Mouse (Mus musculus): ENCODE measurements at regions not wholly inside any gene's neighbourhood (a gene's known extent, or its start where the extent isn't known, plus 50 kb on each side); places are given as distances from the start of the nearest gene placed in this dataset.
A peak's percentile ranks its signal among the peaks of the same experiment; 100 is the strongest.

DNA sequence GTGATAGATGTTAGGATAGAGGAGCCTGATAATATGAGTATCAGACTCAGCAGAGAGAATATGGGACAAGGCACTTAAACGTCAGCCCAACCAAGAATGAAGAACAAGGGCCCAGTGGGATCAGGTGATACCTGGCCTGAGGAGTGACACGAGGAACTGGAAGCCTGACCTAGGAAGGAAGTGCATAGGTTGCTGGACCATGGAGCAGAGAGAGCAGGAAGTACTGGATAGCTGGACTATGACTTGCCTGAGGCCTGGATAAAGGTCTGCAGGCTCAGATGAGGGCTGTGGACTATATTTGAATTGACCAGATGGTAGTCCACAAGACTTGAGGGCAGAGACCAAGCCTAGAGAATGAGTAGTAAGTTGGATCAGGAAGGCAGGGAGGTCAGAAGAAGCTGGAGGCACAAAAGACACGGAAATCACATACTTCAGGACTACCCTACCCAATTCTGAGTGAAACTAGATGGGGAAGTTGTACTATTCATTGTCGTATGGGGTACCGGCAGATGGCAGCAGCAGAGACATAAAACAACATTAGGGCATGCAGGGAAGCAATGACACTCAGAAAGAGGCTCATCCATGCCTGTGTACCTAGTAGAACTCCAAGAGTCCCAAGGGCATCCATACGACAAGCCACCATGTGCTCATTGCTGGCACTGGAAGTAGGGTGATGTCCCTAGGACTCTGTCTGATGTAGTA, 57.0 kb upstream of the Cd93 start:
- Histone ChIP-seq H3K9ac (replicated peaks; ENCODE audit: low read length) (no peak overlapping the region), H3K4me1 (ENCODE audit: insufficient read depth, low read length) (no peaks in the 10 kb centered on the region), H3K27ac (no peak overlapping the region), H3K36me3 (ENCODE audit: insufficient read depth, low read length) (no peaks in the 10 kb centered on the region), H3K9me3 (ENCODE audit: low read length) (no peaks in the 10 kb centered on the region), H3K4me3 (ENCODE audit: low read length) (no peak overlapping the region), H3K27me3 (ENCODE audit: insufficient read depth, low read length) (no peaks in the 10 kb centered on the region), H3K4me2 (ENCODE audit: low read depth, low read length) (no peak overlapping the region)
- no peak for ATAC-seq
- no peak for TF ChIP-seq CTCF (IDR thresholded peaks at IDR 0.05; ENCODE audit: low read depth)
- 79% methylated on average over 6 of the region's 6 CpGs for WGBS
- no peak for DNase-seq (ENCODE audit: low spot score)

GRCm38 (mm10) chr2:148497452-148498302, 54.3 kb upstream of the Cd93 start:
- WGBS: 70% methylated on average over 12 of the region's 12 CpGs
- DNase-seq (ENCODE audit: low spot score): peak; percentile 44
- ATAC-seq: peak; percentile 40; the same call in 1 of the 2 replicates
- H3K4me1 ChIP-seq (ENCODE audit: insufficient read depth, low read length): no peaks in the 10 kb centered on the region
- no peak overlapping the region for H3K9ac ChIP-seq (replicated peaks; ENCODE audit: low read length)
- H3K4me2 ChIP-seq (ENCODE audit: low read depth, low read length): no peak overlapping the region
- no peak for TF ChIP-seq CTCF (IDR thresholded peaks at IDR 0.05; ENCODE audit: low read depth)
- no peak overlapping the region for H3K4me3 ChIP-seq (ENCODE audit: low read length)
- no peaks in the 10 kb centered on the region for H3K9me3 ChIP-seq (ENCODE audit: low read length)
- no peaks in the 10 kb centered on the region for H3K27me3 ChIP-seq (ENCODE audit: insufficient read depth, low read length)
- no peak overlapping the region for H3K27ac ChIP-seq
- H3K36me3 ChIP-seq (ENCODE audit: insufficient read depth, low read length): no peaks in the 10 kb centered on the region

DNA sequence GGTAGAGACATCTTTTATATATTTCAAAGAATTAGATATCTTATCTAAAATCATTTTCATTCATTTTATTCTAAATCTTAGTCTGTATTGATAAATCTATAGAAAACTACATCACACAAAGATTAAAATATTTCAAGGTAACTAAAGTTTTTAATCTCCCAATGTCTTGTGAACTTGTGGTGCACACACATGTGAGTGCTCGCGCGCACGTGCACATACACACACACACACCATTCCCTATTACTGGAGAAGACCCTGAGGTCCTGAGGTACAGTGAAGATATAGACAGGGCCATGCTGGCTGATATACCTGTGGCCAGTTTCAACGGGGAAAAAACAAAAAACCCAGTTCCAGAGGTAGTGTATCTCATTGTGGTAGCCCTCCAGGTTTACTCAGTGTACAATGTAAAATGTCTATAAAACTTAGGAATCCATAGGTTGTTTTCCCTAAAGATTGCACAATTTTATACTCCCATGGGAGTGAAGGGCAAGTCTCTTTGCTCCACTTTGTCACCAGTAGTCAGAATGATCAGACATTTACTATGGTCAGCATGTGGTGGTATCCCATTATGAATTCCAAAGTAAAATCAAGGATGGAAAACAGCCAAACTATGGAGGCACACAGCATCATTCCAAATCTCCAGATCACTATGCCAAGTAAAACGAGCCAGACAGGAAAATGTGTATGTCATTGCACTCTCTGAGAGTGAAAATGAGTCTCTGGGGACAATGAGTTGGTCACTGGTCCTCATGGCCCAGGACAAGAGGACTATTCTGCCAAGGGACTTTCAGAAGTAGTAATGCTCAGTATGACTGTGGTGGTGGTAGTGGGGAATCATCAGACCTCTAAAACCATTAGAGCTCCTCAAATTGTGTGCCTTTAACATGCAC, 53.0 kb upstream of the Cd93 start:
- DNase-seq (ENCODE audit: low spot score): no peak
- WGBS: 84% methylated on average over 6 of the region's 6 CpGs
- H3K27ac ChIP-seq: no peak overlapping the region

GRCm38 (mm10) chr2:148495485-148495884, 52.1 kb upstream of the Cd93 start:
- Histone ChIP-seq H3K27ac (no peak overlapping the region), H3K9ac (replicated peaks; ENCODE audit: low read length) (no peak overlapping the region), H3K27me3 (ENCODE audit: insufficient read depth, low read length) (no peaks in the 10 kb centered on the region), H3K4me3 (ENCODE audit: low read length) (no peak overlapping the region), H3K36me3 (ENCODE audit: insufficient read depth, low read length) (no peaks in the 10 kb centered on the region), H3K4me1 (ENCODE audit: insufficient read depth, low read length) (no peaks in the 10 kb centered on the region), H3K9me3 (ENCODE audit: low read length) (no peaks in the 10 kb centered on the region), H3K4me2 (ENCODE audit: low read depth, low read length) (no peak overlapping the region)
- no peak for TF ChIP-seq CTCF (IDR thresholded peaks at IDR 0.05; ENCODE audit: low read depth)
- DNase-seq (ENCODE audit: low spot score): no peak
- 69% methylated on average over 3 of the region's 3 CpGs for WGBS
- ATAC-seq: no peak

More for the DNA sequence above, 53.0 kb upstream of the Cd93 start:
- no peaks in the 10 kb centered on the region for H3K36me3 ChIP-seq (ENCODE audit: insufficient read depth, low read length)
- no peak for ATAC-seq
- H3K9ac ChIP-seq (replicated peaks; ENCODE audit: low read length): no peak overlapping the region
- no peaks in the 10 kb centered on the region for H3K27me3 ChIP-seq (ENCODE audit: insufficient read depth, low read length)
- H3K4me1 ChIP-seq (ENCODE audit: insufficient read depth, low read length): no peaks in the 10 kb centered on the region
- TF ChIP-seq CTCF (IDR thresholded peaks at IDR 0.05; ENCODE audit: low read depth): no peak
- no peak overlapping the region for H3K4me3 ChIP-seq (ENCODE audit: low read length)
- H3K9me3 ChIP-seq (ENCODE audit: low read length): no peaks in the 10 kb centered on the region
- no peak overlapping the region for H3K4me2 ChIP-seq (ENCODE audit: low read depth, low read length)

DNA sequence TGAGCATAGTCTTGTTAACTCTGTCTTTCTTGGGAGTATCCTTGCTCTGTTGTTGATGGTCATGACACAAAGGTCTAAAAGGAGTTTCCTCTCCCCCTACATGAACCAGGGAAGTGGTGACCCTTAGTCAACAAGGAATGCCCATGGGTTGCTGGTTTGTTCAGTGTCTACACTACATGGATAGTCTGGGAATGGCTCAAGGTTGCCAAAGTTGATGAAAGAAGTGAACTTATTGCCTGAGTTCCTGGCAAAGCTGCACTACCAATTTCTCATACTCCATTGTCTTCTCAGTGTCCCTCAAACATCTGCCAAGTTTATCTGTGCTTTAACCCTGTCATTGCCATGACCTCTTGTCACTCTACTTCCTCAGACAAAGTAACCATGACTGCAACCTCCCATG, 49.9 kb upstream of the Cd93 start:
- H3K27me3 ChIP-seq (ENCODE audit: insufficient read depth, low read length): no peaks in the 10 kb centered on the region
- TF ChIP-seq CTCF (IDR thresholded peaks at IDR 0.05; ENCODE audit: low read depth): no peak
- no peak overlapping the region for H3K27ac ChIP-seq
- H3K4me1 ChIP-seq (ENCODE audit: insufficient read depth, low read length): no peaks in the 10 kb centered on the region
- no peak overlapping the region for H3K4me3 ChIP-seq (ENCODE audit: low read length)
- DNase-seq (ENCODE audit: low spot score) (no peak), ATAC-seq (no peak)
- no peak overlapping the region for H3K4me2 ChIP-seq (ENCODE audit: low read depth, low read length)
- no peaks in the 10 kb centered on the region for H3K36me3 ChIP-seq (ENCODE audit: insufficient read depth, low read length)
- H3K9ac ChIP-seq (replicated peaks; ENCODE audit: low read length): no peak overlapping the region
- no peaks in the 10 kb centered on the region for H3K9me3 ChIP-seq (ENCODE audit: low read length)
